Mouse (Mus musculus): ENCODE measurements at regions not wholly inside any gene's neighbourhood (a gene's known extent, or its start where the extent isn't known, plus 50 kb on each side); places are given as distances from the start of the nearest gene placed in this dataset.

DNA sequence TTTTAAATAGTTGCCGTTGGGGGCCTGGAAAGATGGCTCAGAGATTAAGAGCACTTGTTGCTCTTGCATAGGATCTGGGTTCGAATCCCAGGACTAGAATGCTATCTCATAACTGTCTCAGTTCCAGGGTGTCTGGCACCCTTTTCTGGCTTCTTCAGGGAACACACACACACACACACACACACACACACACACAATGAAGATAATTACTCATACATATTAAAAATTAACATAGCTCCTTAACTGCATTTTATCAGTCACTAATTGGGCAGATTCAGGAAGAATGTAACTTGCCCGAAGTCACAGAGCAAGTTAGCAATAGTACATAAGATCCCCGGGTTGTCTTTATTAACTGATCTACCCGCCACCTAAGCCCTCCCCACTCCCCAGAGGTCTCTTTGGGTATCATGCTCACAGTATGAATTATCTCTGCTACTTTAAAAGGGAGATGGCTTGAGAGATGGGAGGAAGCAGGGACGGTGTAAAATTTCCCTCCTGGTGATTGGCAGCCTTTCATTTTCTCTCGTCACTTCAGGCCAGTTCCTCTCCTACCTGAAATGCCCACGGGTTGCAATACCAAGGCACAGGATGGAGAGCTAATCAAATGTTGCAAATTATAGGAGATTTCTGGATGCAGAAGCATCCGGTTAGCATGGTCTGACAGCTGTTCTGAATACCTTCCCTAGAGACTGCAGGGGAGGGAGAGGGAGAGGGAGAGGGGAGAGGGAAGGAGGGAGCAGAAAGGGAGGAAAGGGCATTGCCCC is 258.3 kb downstream of the Cd83 start:
- Histone ChIP-seq H3K4me2 (replicated peaks; ENCODE audit: low read depth) (no peak overlapping the region; the same call in 1 of the 2 replicates), H3K9me3 (ENCODE audit: control insufficient read depth) (no peaks in the 10 kb centered on the region), H3K27me3 (replicated peaks; ENCODE audit: control insufficient read depth, insufficient read depth, low read length) (no peaks in the 10 kb centered on the region), H3K9ac (ENCODE audit: low read depth, low read length) (no peak overlapping the region), H3K4me1 (replicated peaks; ENCODE audit: control insufficient read depth, insufficient read depth, low read length) (no peaks in the 10 kb centered on the region), H3K36me3 (ENCODE audit: control insufficient read depth, insufficient read depth) (no peaks in the 10 kb centered on the region), H3K4me3 (ENCODE audit: low read depth, low read length) (no peak overlapping the region), H3K27ac (ENCODE audit: low read depth, low read length) (no peak overlapping the region)
- TF ChIP-seq CTCF (IDR thresholded peaks at IDR 0.05; ENCODE audit: low read depth): no peak
- no peak for ATAC-seq
- WGBS: 51% methylated on average over 9 of the region's 9 CpGs

DNA sequence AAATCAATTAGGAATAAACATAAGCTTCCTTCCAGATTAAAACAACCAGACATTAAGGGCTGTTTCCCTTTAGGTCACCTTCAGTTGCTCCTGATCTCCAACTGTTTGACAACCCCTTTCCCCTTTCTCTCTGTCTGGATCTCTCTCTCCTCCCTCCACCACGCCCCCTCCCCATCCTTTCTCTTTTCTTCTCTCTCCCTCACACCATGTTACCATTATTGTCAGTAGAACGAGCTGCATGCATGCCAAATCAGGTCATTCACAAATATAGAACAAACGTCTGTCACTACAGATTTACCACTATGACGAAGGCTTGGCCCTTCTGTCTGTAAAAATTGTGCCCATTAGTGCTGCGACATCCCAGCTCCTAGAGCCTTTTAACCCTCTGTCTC is 258.9 kb downstream of the Cd83 start:
- H3K4me2 ChIP-seq (replicated peaks; ENCODE audit: low read depth): no peak overlapping the region; the same call in 1 of the 2 replicates
- no peaks in the 10 kb centered on the region for H3K27me3 ChIP-seq (replicated peaks; ENCODE audit: control insufficient read depth, insufficient read depth, low read length)
- ATAC-seq: no peak
- no peak for TF ChIP-seq CTCF (IDR thresholded peaks at IDR 0.05; ENCODE audit: low read depth)
- no peaks in the 10 kb centered on the region for H3K4me1 ChIP-seq (replicated peaks; ENCODE audit: control insufficient read depth, insufficient read depth, low read length)
- no peak overlapping the region for H3K9ac ChIP-seq (ENCODE audit: low read depth, low read length)
- H3K36me3 ChIP-seq (ENCODE audit: control insufficient read depth, insufficient read depth): no peaks in the 10 kb centered on the region
- no peak overlapping the region for H3K4me3 ChIP-seq (ENCODE audit: low read depth, low read length)
- H3K9me3 ChIP-seq (ENCODE audit: control insufficient read depth): no peaks in the 10 kb centered on the region
- no peak overlapping the region for H3K27ac ChIP-seq (ENCODE audit: low read depth, low read length)
- WGBS: 35% methylated on average over 5 of the region's 5 CpGs

DNA sequence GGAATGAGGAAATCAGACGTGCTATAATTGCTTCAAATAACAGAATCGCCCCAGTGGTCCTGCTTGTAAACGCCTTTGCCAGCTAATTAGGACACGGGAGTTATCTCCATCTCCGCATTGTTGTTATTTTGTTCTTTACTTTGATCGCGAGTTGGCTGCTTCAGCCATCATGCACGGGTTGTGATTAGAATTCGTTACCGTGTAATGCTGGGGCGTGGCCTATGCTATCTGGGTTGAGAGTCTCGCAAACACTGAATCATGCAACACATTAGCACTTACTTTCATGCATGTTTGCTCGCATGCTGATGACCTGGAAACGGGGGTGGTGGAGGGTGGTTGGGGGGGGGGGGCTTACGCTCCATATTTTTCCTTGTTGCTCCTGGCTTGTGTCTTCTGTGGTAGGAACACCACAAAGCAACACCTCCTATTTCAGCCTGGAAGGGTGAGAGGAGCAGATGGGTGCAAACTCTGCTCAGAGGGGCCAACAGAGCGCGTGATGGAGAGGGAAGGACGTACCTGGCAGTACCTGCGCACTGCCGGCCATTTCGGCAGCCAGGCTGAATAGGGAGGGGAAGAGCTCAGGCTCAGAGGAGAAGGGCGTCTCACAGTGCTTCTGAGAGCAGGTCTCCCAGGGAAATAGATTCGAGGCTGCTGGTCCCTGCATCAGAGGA is 260.1 kb downstream of the Cd83 start:
- Histone ChIP-seq H3K27me3 (replicated peaks; ENCODE audit: control insufficient read depth, insufficient read depth, low read length) (no peaks in the 10 kb centered on the region), H3K36me3 (ENCODE audit: control insufficient read depth, insufficient read depth) (no peaks in the 10 kb centered on the region), H3K9ac (ENCODE audit: low read depth, low read length) (no peak overlapping the region), H3K4me2 (replicated peaks; ENCODE audit: low read depth) (no peak overlapping the region), H3K27ac (ENCODE audit: low read depth, low read length) (no peak overlapping the region), H3K4me1 (replicated peaks; ENCODE audit: control insufficient read depth, insufficient read depth, low read length) (no peaks in the 10 kb centered on the region), H3K9me3 (ENCODE audit: control insufficient read depth) (no peaks in the 10 kb centered on the region), H3K4me3 (ENCODE audit: low read depth, low read length) (no peak overlapping the region)
- 73% methylated on average over 23 of the region's 23 CpGs for WGBS
- ATAC-seq: no peak
- TF ChIP-seq CTCF (IDR thresholded peaks at IDR 0.05; ENCODE audit: low read depth): no peak

DNA sequence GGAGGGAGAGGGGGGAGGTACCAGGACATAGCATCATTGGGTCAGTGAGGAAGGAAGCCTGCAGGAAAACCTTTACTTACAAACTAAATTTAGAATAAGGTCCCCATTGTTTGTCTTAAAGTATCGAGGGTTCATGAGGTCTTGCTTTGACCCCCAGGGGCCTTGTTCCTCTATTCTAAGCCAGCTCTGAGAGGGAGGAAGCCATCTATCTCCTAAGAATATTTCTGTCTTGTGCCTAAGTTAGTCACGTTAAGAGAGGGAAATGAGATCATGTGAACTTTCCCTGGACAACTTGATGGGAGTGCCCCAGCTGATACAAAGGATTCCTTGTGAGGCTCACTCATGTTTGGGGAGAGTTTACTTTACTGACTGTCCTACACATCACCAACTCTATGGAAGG is 261.9 kb downstream of the Cd83 start:
- H3K27ac ChIP-seq (ENCODE audit: low read depth, low read length): no peak overlapping the region
- WGBS: 35% methylated on average over 2 of the region's 2 CpGs
- no peaks in the 10 kb centered on the region for H3K9me3 ChIP-seq (ENCODE audit: control insufficient read depth)
- no peaks in the 10 kb centered on the region for H3K27me3 ChIP-seq (replicated peaks; ENCODE audit: control insufficient read depth, insufficient read depth, low read length)
- no peak overlapping the region for H3K9ac ChIP-seq (ENCODE audit: low read depth, low read length)
- H3K4me3 ChIP-seq (ENCODE audit: low read depth, low read length): no peak overlapping the region
- no peak overlapping the region for H3K4me2 ChIP-seq (replicated peaks; ENCODE audit: low read depth)
- no peaks in the 10 kb centered on the region for H3K36me3 ChIP-seq (ENCODE audit: control insufficient read depth, insufficient read depth)
- H3K4me1 ChIP-seq (replicated peaks; ENCODE audit: control insufficient read depth, insufficient read depth, low read length): no peaks in the 10 kb centered on the region
- TF ChIP-seq CTCF (IDR thresholded peaks at IDR 0.05; ENCODE audit: low read depth): no peak
- ATAC-seq: no peak

DNA sequence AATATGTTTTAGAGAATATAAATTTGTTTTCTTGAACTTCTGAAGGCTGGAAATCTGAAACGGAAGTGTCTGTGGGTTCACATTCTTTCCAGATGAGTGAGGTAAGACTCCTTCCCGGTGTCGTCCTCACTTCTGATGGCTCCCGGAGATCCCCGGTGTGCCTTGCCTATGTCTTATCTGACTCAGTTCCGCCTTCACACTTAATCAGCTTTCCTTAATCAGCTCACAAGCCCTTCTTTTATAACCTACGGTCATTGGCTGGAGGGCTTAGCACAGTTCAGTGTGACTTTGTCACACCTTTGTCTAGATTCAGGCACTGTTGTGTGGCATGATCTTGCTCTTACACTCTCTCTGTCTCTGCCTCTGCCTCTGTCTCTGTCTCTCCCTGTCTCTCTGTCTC is 269.6 kb downstream of the Cd83 start:
- Histone ChIP-seq H3K4me2 (replicated peaks; ENCODE audit: low read depth) (no peak overlapping the region), H3K9me3 (ENCODE audit: control insufficient read depth) (no peaks in the 10 kb centered on the region), H3K36me3 (ENCODE audit: control insufficient read depth, insufficient read depth) (no peaks in the 10 kb centered on the region), H3K27me3 (replicated peaks; ENCODE audit: control insufficient read depth, insufficient read depth, low read length) (no peaks in the 10 kb centered on the region), H3K27ac (ENCODE audit: low read depth, low read length) (no peak overlapping the region), H3K4me1 (replicated peaks; ENCODE audit: control insufficient read depth, insufficient read depth, low read length) (peaks cover 3% of the 10 kb centered on the region; the same call in 1 of the 2 replicates), H3K4me3 (ENCODE audit: low read depth, low read length) (no peak overlapping the region), H3K9ac (ENCODE audit: low read depth, low read length) (no peak overlapping the region)
- TF ChIP-seq CTCF (IDR thresholded peaks at IDR 0.05; ENCODE audit: low read depth): no peak
- 38% methylated on average over 7 of the region's 7 CpGs for WGBS
- no peak for ATAC-seq

DNA sequence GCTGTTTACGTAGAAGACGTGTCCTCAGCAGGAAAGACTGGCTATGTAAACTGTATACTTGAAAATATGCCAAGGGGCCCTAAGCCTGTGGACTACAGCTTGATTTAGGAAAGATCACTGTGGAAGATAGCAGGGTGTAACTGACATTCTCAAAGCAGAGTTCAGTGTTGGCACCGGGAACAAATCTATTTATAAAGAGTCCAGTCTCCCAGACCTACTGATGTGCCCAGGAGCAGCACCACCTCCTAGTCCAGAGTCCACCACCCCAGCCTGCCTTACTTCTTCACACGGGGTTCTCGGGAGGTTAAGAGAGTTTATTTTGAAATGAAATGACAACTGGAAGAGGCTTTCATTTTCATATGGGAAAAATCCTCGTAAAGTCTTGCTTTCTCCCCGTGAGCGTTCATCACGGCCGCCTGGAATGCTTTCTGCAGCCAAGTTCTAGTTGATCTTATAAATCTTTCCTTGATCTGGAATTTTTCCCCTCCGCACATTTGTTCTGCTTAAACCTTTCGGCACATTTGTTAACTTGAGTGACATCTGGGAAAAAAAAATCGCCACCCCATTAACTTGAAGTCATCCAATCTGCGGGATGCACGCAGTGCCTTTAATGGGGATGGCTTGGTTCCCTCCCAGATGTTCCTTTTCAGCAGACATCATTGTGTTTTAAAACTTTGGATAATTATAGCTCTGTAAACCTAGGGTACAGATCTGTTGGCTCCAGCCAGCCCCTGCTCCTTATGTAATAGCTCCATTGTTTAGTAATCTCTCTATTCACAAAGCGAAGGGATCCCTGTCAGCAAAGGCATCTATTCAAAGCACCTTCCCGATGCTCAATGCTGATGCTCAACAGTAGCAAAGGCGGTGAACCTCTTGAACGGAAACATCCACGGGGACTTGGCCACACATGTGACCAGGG is 271.3 kb downstream of the Cd83 start:
- H3K4me2 ChIP-seq (replicated peaks; ENCODE audit: low read depth): peak overlapping the region; percentile 40
- WGBS: 47% methylated on average over 20 of the region's 20 CpGs
- peaks cover 3% of the 10 kb centered on the region; the same call in 1 of the 2 replicates for H3K4me1 ChIP-seq (replicated peaks; ENCODE audit: control insufficient read depth, insufficient read depth, low read length)
- H3K9ac ChIP-seq (ENCODE audit: low read depth, low read length): no peak overlapping the region
- no peaks in the 10 kb centered on the region for H3K9me3 ChIP-seq (ENCODE audit: control insufficient read depth)
- no peak for TF ChIP-seq CTCF (IDR thresholded peaks at IDR 0.05; ENCODE audit: low read depth)
- ATAC-seq: peak; percentile 36; the same call in 1 of the 2 replicates
- no peaks in the 10 kb centered on the region for H3K27me3 ChIP-seq (replicated peaks; ENCODE audit: control insufficient read depth, insufficient read depth, low read length)
- peak overlapping the region; percentile 18; the same call in 1 of the 2 replicates for H3K4me3 ChIP-seq (ENCODE audit: low read depth, low read length)
- H3K36me3 ChIP-seq (ENCODE audit: control insufficient read depth, insufficient read depth): no peaks in the 10 kb centered on the region
- H3K27ac ChIP-seq (ENCODE audit: low read depth, low read length): no peak overlapping the region
